Mouse (Mus musculus): ENCODE data around the gene E130218I03Rik.
A peak's percentile ranks its signal among the peaks of the same experiment; 100 is the strongest.

E130218I03Rik gene

GRCm38 (mm10) chr4:134286226-134287167 is 43.0 kb downstream of the E130218I03Rik start:
- no peak for DNase-seq (ENCODE audit: low spot score in 2 of 2)

- DNase-seq (ENCODE audit: low spot score in 2 of 2) = peak; percentile 92 to 94
Measured at GRCm38 (mm10) chr4:134287168-134287564, 43.7 kb downstream of the E130218I03Rik start.

GRCm38 (mm10) chr4:134287575-134288025 is 44.1 kb downstream of the E130218I03Rik start, which contains the start of gene Pdik1l:
TSS of gene Pdik1l (minus strand) at chr4:134287895.
- DNase-seq (ENCODE audit: low spot score in 2 of 2) = peak; percentile 49 to 69

- no peak for DNase-seq (ENCODE audit: low spot score in 2 of 2)
Measured at GRCm38 (mm10) chr4:134288397-134289256, 45.2 kb downstream of the E130218I03Rik start.

GRCm38 (mm10) chr4:134292067-134292466 is 48.6 kb downstream of the E130218I03Rik start:
- DNase-seq (ENCODE audit: low spot score in 2 of 2) = peak in 1 of 2 experiments; percentile 64

GRCm38 (mm10) chr4:134293061-134293691 is 49.7 kb downstream of the E130218I03Rik start:
- no peak for DNase-seq (ENCODE audit: low spot score in 2 of 2)

GRCm38 (mm10) chr4:134293692-134294163 is 50.3 kb downstream of the E130218I03Rik start:
- no peak for DNase-seq (ENCODE audit: low spot score in 2 of 2)

Measured in urinary bladder, adult 18-20 months (tissue).